Mouse (Mus musculus) gastrocnemius, postnatal 14 days (tissue): ENCODE measurements around the gene Gpr180. TPM values are rescaled to one million over a fixed set of nuclear protein-coding genes. Genes with fewer than 3 reads are reported as not detected.
A peak's percentile ranks its signal among the peaks of the same experiment; 100 is the strongest.
"Not testable (repeated sequence)": the region's sequence is repeated elsewhere in the genome, so short reads cannot be mapped to it uniquely, and the experiment has no call there.

Experiments
- DNase-seq: peaks from one replicate; pipeline ENCODE4 v3.0.0; 2021; ENCODE audit warnings: mixed read lengths
- intact Hi-C: fragments of 180-260 bp; cut with DNase I; formaldehyde crosslinking; loops from one replicate; pipeline ENCODE4 v1.15.1; 2025; ENCODE audit warnings: low total_unique reads
- long read RNA-seq, 2 experiments: library from polyadenylated mRNA; stranded (forward); transcript quantifications; one replicate each; pipeline ENCODE4 v2.0.0; 2021
- total RNA-seq, 2 experiments: library from RNA; stranded (reverse); gene quantifications; 2 replicates each; pipeline ENCODE4 v1.2.3; 2021

Gpr180 gene
- total RNA-seq = 10 to 100 TPM; 23.3 to 28.8 TPM
- long read RNA-seq, experiment 1, transcript Gpr180-201 (9 exons, 1,875 nt) = major isoform, 48 of 71 reads
- long read RNA-seq, experiment 1, partial matches to known transcripts = 5 of 71 reads
- long read RNA-seq, experiment 1, other reads (novel, unspliced or antisense) = 18 of 71 reads
- long read RNA-seq, experiment 2, transcript Gpr180-201 (9 exons, 1,875 nt) = major isoform, 45 of 74 reads
- long read RNA-seq, experiment 2, partial matches to known transcripts = 8 of 74 reads
- long read RNA-seq, experiment 2, other reads (novel, unspliced or antisense) = 21 of 74 reads

DNA sequence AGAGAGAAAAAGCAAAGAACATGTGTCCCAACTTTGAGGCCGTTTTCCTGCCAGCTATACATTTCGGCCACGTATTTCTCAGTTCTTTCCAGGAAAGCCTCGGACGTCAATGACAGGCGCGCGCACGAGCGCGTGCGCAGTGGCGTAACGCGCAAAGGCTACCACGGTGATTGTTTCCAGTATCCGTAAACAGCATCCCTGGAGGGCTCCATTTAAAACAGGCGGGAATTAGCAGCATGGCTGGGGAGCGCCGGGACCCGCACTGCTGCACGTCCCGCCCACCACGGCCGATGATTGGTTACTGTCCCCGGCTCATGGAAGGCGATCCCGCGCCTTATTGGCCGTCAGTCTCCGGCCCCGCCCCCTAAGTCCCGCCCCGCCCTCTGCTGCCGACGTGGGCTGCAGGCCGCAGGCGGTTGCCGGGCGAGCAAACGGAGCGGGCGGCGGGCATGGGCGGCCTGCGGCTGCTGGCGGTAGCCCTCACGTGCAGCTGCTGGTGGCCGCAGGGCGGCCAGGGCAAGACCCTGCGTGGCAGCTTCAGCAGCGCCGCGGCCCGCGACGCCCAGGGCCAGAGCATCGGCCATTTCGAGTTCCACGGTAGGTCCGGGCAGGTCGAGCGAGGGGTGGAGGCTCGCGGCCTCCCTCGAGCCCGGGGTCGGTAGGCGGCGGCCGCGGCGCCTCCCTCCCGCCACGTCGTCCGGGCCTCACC is at the start of gene Gpr180:
Gene Gpr180 (plus strand): TSS at position 415 of the 709 bp plus-strand sequence.
- intact Hi-C loops = no loop called here
- peak; percentile 98 for DNase-seq

GRCm38 (mm10) chr14:118088437-118089207 is 48.3 kb upstream of the Gpr180 start:
- peak; percentile 12 for DNase-seq

GRCm38 (mm10) chr14:118089215-118089805 is 47.6 kb upstream of the Gpr180 start:
- intact Hi-C loops = no loop called here
- peak; percentile 94 for DNase-seq

More at GRCm38 (mm10) chr14:118088437-118089207, 48.3 kb upstream of the Gpr180 start:
- intact Hi-C loops = no loop called here

GRCm38 (mm10) chr14:118089806-118090392 is 47.1 kb upstream of the Gpr180 start:
- intact Hi-C loops = no loop called here
- no peak for DNase-seq

DNA sequence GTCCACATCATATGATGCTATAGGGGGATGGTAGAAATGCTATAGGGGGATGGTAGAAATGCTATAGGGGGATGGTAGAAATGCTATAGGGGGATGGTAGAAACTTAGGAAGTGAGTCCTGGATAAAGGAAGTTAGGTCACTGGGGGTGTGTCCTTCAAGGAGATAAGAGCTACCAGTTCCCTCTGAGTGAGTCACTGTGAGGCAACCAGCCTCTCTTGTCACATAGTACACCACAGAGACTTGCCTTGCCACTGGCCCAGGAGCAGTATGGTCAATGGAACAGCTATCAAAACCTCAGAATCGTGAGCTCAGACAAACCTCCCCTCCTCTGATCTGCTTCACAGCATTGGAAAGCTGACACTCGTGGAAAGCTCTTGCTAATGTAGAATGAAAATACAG is 38.7 kb upstream of the Gpr180 start:
- intact Hi-C loops = no loop called here
- DNase-seq = no peak

GRCm38 (mm10) chr14:118101227-118101990 is 35.5 kb upstream of the Gpr180 start:
- intact Hi-C loops = no loop called here
- no peak for DNase-seq

GRCm38 (mm10) chr14:118107479-118107878 is 29.5 kb upstream of the Gpr180 start:
- intact Hi-C loops, DNase-seq: not testable (repeated sequence)

DNA sequence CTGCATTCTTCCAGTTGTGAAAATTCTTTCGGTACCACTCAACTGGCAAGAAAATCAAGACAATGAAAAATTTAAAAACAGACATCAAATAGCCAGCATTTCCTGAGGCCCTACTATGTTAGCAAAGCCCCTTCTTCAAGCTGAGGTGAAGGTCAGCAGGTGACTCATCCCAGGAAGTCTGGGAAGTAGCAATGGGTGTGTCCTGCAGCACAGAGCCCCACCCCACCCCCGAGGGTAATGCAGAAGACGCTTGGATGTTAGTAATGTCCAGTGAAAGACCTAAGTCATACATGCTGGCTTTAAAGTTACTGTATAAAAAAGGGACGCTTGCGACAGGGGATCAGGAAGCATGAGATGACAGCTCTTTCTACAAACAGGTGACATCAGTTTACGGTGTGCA is 23.8 kb upstream of the Gpr180 start:
- intact Hi-C loops = no loop called here
- no peak for DNase-seq

DNA sequence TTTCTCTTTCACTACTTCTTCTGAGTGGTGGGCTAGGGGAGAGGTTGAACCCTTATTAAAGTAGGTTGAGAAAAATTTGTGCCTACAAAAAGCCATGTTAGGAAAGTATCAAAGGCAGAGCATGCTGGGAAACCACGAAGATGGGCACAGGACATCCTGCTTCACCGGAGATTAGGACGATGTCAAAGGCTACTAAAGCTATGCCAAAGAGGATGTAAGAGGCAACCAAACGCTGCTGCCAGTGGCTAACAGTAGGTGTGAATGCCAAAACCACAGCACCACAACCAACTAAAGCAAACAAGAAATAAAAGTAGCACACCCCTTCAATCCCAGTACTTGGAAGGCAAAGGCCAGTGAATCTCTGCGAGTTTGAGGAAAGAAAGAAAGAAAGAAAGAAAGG is 12.8 kb upstream of the Gpr180 start:
- DNase-seq = no peak
- intact Hi-C loops = no loop called here

DNA sequence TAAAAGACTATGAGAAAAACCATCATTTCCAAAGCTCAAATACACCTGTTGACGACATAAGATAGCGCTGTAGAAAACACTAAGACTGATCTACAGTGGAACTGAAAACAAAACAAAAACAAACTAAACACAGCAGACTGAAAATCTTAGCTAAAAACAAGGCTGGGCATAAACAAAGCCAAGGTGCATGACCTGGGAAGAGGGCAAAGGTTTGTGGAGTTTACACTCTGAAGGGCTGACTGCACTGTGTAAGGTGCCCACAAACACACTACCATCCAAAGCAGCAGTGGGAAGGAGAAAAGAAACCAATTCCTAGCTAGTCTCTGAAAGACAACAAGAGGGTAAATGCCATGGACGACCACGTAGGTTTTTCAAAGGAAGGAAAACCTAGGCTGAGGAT is 12.2 kb upstream of the Gpr180 start:
- intact Hi-C loops = no loop called here
- no peak for DNase-seq

GRCm38 (mm10) chr14:118126301-118126700 is 10.7 kb upstream of the Gpr180 start:
- DNase-seq = no peak
- intact Hi-C loops = no loop called here

DNA sequence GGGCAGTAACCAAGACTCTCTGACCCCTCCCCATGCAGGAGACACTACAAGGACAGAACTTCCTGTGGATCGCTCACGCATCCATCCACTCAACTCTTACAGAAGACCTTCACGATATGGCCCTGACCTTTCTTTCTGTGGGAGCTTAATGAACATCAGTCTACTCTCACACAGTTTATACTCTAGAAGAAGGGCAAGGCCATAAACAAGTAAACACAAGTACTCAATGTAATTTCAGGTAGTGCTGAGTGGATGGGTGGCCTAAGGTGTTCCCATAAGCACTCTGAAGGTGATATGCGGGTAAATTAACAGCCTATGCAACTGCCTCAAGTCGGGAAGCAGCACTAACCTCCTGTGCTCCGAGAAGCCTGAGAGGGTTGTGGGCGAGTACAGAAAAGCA is 5.5 kb upstream of the Gpr180 start:
- intact Hi-C loops = no loop called here
- no peak for DNase-seq

DNA sequence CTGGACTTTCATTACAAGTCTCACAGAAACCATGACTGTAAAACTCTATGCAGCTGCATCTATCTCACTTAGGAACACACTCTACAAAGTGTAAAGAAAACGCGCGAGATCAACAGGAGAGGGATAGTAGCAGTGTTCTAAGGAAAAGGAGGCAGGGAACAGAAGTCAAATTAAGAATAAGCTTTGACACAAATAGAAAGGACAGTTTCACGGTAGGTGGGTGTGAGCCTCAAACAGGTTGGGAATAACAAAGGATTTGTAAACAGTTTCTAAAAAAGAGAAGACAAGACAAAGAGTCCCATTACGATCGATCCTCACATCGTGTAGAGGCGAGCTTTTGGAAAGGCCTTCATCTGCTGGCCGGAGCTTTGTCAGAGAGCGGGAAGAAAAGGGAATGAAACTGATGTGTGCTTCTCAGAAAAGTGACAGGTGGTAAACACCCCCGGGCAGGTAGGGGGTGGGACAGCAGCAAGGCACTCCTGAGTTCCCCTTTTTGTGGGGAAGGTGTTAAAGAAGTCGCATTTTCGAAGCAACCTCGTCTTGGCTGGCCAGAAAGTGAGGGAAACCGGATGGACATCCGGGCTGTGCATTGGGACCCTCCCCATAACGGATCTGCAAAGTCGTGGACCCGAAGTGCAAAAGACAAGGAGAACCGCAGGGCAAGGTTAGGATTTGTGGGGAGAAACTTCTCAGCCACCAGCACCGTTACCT is 4.9 kb upstream of the Gpr180 start:
- intact Hi-C loops = no loop called here
- no peak for DNase-seq

DNA sequence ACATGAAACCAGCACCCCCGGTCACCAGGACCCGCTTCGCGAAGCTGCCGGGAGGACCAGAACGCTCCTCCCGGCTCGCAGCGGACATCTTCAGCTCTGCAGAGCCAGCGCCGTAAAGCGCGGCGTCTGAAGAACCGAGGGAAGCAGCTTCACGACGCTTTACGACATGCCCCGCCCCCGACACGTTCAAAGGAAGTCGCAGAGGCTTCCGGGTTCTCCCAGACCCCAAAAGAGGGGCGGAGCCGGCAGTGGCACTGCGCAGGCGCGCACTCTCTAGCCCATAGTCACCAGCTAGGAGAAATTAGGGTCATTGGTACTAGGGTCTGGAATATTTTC is 4.3 kb upstream of the Gpr180 start, which contains the start of gene Tgds:
Gene Tgds (minus strand): TSS at position 114 of the 336 bp plus-strand sequence.
- peak; percentile 99 for DNase-seq
- intact Hi-C loops = no loop called here

DNA sequence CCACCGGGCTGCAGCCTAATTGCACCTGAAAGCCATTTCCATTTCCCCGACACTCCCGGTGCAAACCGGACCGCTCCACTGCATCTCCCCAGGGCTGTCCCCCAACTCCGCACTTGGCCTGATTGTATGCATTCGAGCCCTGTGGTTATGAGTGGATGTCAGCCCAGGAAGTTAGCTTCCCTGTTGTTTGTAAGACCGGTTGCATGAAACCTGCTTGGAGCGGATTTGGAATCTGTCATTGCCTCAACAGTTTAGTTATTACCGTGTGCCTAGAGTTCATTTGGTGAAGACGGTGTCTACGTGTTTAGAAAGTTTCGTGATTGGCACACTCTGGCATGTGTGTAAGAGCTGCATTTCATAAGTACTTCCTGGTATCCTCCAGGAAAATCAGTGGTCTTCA is 529 bp downstream of the Gpr180 start:
- DNase-seq = peak; percentile 21
- intact Hi-C loops = no loop called here

DNA sequence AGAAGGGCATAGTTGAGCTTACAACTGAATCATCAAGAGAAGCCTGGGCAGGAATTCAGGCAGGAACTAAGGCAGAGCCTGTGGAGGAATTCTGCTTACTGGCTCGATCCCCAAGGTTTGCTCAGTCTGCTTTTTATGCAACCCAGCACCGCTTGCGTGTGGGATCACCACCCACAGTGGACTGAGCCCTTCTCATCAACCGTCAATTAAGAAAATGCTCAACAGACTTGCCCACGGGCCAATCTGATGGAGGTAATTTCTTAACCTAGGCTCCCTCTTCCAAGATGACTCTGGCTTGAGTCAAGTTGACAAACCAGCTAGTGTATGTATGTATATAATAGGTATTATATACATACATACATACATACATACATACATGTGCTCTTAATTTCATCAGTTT is 5.3 kb downstream of the Gpr180 start:
- DNase-seq = no peak
- intact Hi-C loops = no loop called here

DNA sequence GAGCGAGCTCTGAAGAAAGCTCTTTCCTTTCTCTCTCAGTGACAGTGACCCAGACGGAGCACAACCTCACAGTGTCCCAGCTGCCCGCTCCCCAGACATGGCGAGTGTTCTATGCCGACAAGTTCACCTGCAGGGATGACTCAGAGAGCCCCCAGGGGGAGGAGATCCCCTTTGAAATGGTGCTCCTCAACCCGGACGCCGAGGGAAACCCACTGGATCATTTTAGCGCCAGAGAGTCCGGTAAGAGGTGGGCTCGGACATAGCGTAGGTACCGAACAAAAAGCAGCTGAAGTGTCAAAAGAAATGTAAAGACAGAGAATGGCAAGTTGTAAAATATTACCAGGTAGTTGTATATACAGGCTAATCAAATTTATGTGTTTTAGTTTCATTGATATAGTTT is 11.1 kb downstream of the Gpr180 start:
- intact Hi-C loops = no loop called here
- DNase-seq = no peak

DNA sequence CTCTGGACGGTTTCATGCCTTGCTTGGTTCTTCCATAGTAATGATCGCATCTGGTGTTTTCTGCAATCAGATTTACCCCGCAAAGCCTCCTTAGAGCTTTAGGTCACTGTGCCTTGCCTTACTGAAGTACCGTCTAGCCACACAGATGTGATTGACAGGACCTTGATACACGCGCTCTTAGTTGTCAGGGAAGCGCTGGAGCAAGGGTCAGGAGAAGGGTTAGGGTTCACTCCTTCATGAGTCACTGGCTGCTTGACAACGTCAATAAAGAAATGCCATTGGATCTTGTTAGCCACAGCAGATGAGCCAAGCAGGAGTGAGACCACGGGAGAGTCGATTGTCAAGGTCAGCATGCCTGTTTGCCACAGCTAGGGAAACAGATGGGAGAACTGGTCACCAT is 11.6 kb downstream of the Gpr180 start:
- intact Hi-C loops = no loop called here

More for the DNA sequence above, 11.6 kb downstream of the Gpr180 start:
- no peak for DNase-seq
